Comparison of ENCODE assay signal across 8 mouse cellular contexts in the genomic region with DNA sequence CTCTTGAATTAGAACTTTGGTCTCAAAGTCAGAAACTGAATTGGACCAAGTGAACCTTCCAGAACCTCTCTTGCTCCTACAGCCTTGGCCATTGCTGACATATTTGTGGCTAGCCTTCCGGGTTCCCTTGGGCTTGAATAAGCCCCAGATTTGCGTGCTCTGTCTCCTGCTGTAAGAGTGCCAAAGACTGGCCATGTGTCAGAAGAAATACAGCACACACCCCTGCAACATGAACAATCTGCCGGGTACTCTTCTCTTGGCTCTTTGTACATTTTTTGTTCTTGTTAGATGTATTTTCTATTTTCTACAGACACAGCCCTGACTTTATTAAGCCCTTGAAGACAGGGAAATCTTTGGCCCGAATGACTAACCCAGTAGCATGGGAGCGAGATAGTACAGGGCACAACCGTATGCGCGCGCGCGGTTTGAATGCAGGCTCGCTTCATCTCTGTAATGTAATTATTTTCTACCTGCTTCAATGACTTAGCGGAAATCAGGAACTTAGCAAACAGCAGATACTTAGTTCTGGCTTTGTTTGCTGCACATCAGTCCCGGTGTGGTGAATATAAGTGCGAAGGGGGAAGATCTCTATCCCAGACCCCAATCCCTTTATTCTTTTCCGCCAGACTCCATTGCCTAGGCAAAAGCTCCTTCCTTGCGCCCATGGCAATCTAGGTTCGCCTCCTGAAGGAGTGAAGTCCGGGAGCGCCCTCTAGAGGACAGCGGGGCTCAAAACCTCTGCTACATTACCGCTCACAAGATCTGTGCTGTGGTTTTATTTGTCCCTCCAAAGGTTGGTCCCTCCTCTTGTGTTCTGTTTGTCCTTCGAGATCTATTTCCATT. TPM values are rescaled to one million over a fixed set of nuclear protein-coding genes. Genes with fewer than 3 reads are reported as not detected.
DNase-seq lines count a peak whose midpoint lies in the region; ATAC-seq and TF ChIP-seq lines count a peak whose summit lies in the region.

No protein-coding gene starts in this region.

- no peaks in the 10 kb centered on the region; the same call in 1 of the 2 replicates for H3K27me3 ChIP-seq in embryonic facial prominence, embryonic 14.5 days (replicated peaks; ENCODE audit: control insufficient read depth, insufficient read depth, low read length)
- H3K27me3 ChIP-seq in limb, embryonic 14.5 days (ENCODE audit: control insufficient read depth, insufficient read depth, low read length) = no peaks in the 10 kb centered on the region

- peak; percentile 83 for DNase-seq in 416B (ENCODE audit: low read depth)
- peak; percentile 91 to 93 for DNase-seq in adrenal gland, postnatal 36 days
- peak; percentile 93 for DNase-seq in embryonic facial prominence, embryonic 14.5 days (ENCODE audit: low spot score)
- peak; percentile 43 to 71 for DNase-seq in heart, adult 9 months (ENCODE audit: low spot score in 2 of 2)
- peak; percentile 88 for DNase-seq in kidney, adult 9 months
- peak; percentile 88 for DNase-seq in limb, embryonic 14.5 days (ENCODE audit: low spot score)
- peak; percentile 86 for DNase-seq in naive thymus-derived CD4-positive, alpha-beta T cell, adult 2 months (ENCODE audit: low read depth)
- DNase-seq in spleen, postnatal 4 days (ENCODE audit: low spot score in 2 of 2) = peak; percentile 70 to 91

- H3K36me3 ChIP-seq in embryonic facial prominence, embryonic 14.5 days (ENCODE audit: control insufficient read depth, insufficient read depth, low read length) = no peaks in the 10 kb centered on the region
- no peaks in the 10 kb centered on the region for H3K36me3 ChIP-seq in limb, embryonic 14.5 days (ENCODE audit: control insufficient read depth, insufficient read depth, low read length)

- no peak for TF ChIP-seq POLR2A in limb, embryonic 14.5 days (IDR thresholded peaks at IDR 0.05; ENCODE audit: borderline replicate concordance, extremely low read depth, insufficient read depth, insufficient read length)

- H3K4me3 ChIP-seq in embryonic facial prominence, embryonic 14.5 days (ENCODE audit: low read depth, low read length) = no peak overlapping the region
- no peak overlapping the region for H3K4me3 ChIP-seq in limb, embryonic 14.5 days (replicated peaks; ENCODE audit: low read length)

- no peak overlapping the region for H3K27ac ChIP-seq in embryonic facial prominence, embryonic 14.5 days (replicated peaks; ENCODE audit: low read depth, low read length)
- H3K27ac ChIP-seq in limb, embryonic 14.5 days (replicated peaks; ENCODE audit: low read depth, low read length) = no peak overlapping the region

- peak; percentile 63; the same call in 1 of the 2 replicates for ATAC-seq in embryonic facial prominence, embryonic 14.5 days (ENCODE audit: low read depth)
- 0 out of 2 replicates have a peak, but pooled peaks have one; percentile 67 for ATAC-seq in limb, embryonic 14.5 days (ENCODE audit: low FRiP score, low read depth)

- no peak overlapping the region for H3K9ac ChIP-seq in embryonic facial prominence, embryonic 14.5 days (ENCODE audit: low read depth, low read length)
- H3K9ac ChIP-seq in limb, embryonic 14.5 days (ENCODE audit: low read depth, low read length, severe bottlenecking) = no peak overlapping the region

- WGBS in embryonic facial prominence, embryonic 14.5 days = 47% methylated on average over 23 of the region's 23 CpGs
- WGBS in limb, embryonic 14.5 days = 45% methylated on average over 23 of the region's 23 CpGs

- H3K4me1 ChIP-seq in embryonic facial prominence, embryonic 14.5 days (ENCODE audit: control insufficient read depth, insufficient read depth, low read length) = no peaks in the 10 kb centered on the region
- no peaks in the 10 kb centered on the region for H3K4me1 ChIP-seq in limb, embryonic 14.5 days (ENCODE audit: control insufficient read depth, insufficient read depth, low read length)

- no peaks in the 10 kb centered on the region for H3K9me3 ChIP-seq in embryonic facial prominence, embryonic 14.5 days (ENCODE audit: control insufficient read depth, low read length)
- H3K9me3 ChIP-seq in limb, embryonic 14.5 days (ENCODE audit: control insufficient read depth, low read length) = no peaks in the 10 kb centered on the region

- H3K4me2 ChIP-seq in embryonic facial prominence, embryonic 14.5 days (ENCODE audit: low read depth, low read length) = peak overlapping the region; percentile 32
- no peak overlapping the region for H3K4me2 ChIP-seq in limb, embryonic 14.5 days (replicated peaks; ENCODE audit: low read depth, low read length, severe bottlenecking)

RNA-seq across cellular contexts. Expression of a gene that starts 22.2 kb away (rescaled TPM):
- total RNA-seq in adrenal gland, postnatal 36 days (2021) = 10 to 100 TPM; 15.3 to 15.7 TPM
- 18.9 and 22.5 TPM in 2 replicates for polyA plus RNA-seq in embryonic facial prominence, embryonic 14.5 days (2014; fragmentation: Nextera tagmentation; extraction: Ambion mirVana)
- 23.1 and 25.3 TPM in 2 replicates for polyA plus RNA-seq in limb, embryonic 14.5 days (2012; rRNA removed)
- polyA plus RNA-seq in limb, embryonic 14.5 days (2014; fragmentation: Nextera tagmentation; extraction: Ambion mirVana) = 23.4 and 27.9 TPM in 2 replicates

RNA-seq across cellular contexts. Expression of a gene that starts 23.3 kb away (rescaled TPM):
- 1 to 10 TPM; 6.0 to 7.1 TPM for total RNA-seq in adrenal gland, postnatal 36 days (2021)
- polyA plus RNA-seq in embryonic facial prominence, embryonic 14.5 days (2014; fragmentation: Nextera tagmentation; extraction: Ambion mirVana) = 14.7 and 16.2 TPM in 2 replicates
- polyA plus RNA-seq in limb, embryonic 14.5 days (2012; rRNA removed) = 3.5 and 4.3 TPM in 2 replicates
- 13.0 and 13.8 TPM in 2 replicates for polyA plus RNA-seq in limb, embryonic 14.5 days (2014; fragmentation: Nextera tagmentation; extraction: Ambion mirVana)

RNA-seq across cellular contexts. Expression of a gene that starts 41.5 kb away (rescaled TPM):
- total RNA-seq in adrenal gland, postnatal 36 days (2021) = not detected
- not detected in 2 replicates for polyA plus RNA-seq in embryonic facial prominence, embryonic 14.5 days (2014; fragmentation: Nextera tagmentation; extraction: Ambion mirVana)
- polyA plus RNA-seq in limb, embryonic 14.5 days (2012; rRNA removed) = not detected in 2 replicates
- polyA plus RNA-seq in limb, embryonic 14.5 days (2014; fragmentation: Nextera tagmentation; extraction: Ambion mirVana) = not detected in 2 replicates
